ENCODE assay signal across 9 mouse cellular contexts in the genomic region with DNA sequence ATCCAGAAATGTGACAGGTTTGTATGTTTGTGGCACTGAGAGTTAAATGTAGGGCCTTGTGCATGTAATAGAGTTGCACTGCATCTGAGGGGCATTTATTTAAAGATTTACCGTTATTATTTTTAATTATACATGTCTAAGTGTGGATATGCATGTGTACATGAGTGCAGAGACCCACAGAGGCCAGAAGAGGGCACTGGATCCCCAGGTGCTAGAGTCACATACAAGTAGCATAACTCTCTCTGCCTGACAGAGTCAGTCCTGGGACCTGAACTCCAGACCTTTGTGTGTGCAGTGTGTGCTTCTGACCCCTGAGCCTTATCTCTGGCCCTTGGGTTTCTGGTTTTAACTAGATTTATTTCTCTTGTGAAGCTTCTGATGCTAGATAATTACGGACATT. TPM values are rescaled to one million over a fixed set of nuclear protein-coding genes. Genes with fewer than 3 reads are reported as not detected.
DNase-seq lines count a peak whose midpoint lies in the region; ATAC-seq and TF ChIP-seq lines count a peak whose summit lies in the region.
"Had no signal": no experiment of that assay in that cellular context is flagged by ENCODE, and none has a peak within 500 bp of the region (broad histone marks: within the 10 kb centered on the region; RNA-seq: fewer than 3 reads in every experiment).

No protein-coding gene starts in this region.

- H3K27ac ChIP-seq in kidney, postnatal 0 days: no peak overlapping the region
- H3K27ac ChIP-seq in liver, postnatal 0 days (ENCODE audit: low read depth): no peak overlapping the region
- H3K27ac ChIP-seq: kidney, embryonic 15.5 days had no signal

- no peaks in the 10 kb centered on the region for H3K27me3 ChIP-seq in kidney, postnatal 0 days (ENCODE audit: insufficient read depth, low read length)
- no peaks in the 10 kb centered on the region for H3K27me3 ChIP-seq in liver, postnatal 0 days (ENCODE audit: insufficient read depth, low read length)
- H3K27me3 ChIP-seq: kidney, embryonic 15.5 days had no signal

- TF ChIP-seq EP300 in liver, postnatal 0 days (IDR thresholded peaks at IDR 0.05; ENCODE audit: low read depth): no peak

- H3K4me3 ChIP-seq in kidney, postnatal 0 days (replicated peaks; ENCODE audit: low read depth, low read length): no peak overlapping the region
- H3K4me3 ChIP-seq in liver, postnatal 0 days (ENCODE audit: low read depth, low read length): no peak overlapping the region
- H3K4me3 ChIP-seq: kidney, embryonic 15.5 days had no signal

- no peaks in the 10 kb centered on the region for H3K9me3 ChIP-seq in kidney, postnatal 0 days (replicated peaks; ENCODE audit: low read length)
- H3K9me3 ChIP-seq in liver, postnatal 0 days (ENCODE audit: low read length): no peaks in the 10 kb centered on the region
- H3K9me3 ChIP-seq: kidney, embryonic 15.5 days had no signal

- H3K9ac ChIP-seq in kidney, postnatal 0 days (ENCODE audit: low read depth, low read length): no peak overlapping the region
- no peak overlapping the region for H3K9ac ChIP-seq in liver, postnatal 0 days (replicated peaks)
- H3K9ac ChIP-seq: kidney, embryonic 15.5 days had no signal

- TF ChIP-seq CTCF in kidney, postnatal 0 days (IDR thresholded peaks at IDR 0.05; ENCODE audit: low read depth): peak; percentile 61
- TF ChIP-seq CTCF in liver, postnatal 0 days (IDR thresholded peaks at IDR 0.05; ENCODE audit: low read depth): peak; percentile 72

- no peaks in the 10 kb centered on the region for H3K36me3 ChIP-seq in kidney, postnatal 0 days (ENCODE audit: insufficient read depth, low read length)
- H3K36me3 ChIP-seq in liver, postnatal 0 days (replicated peaks; ENCODE audit: insufficient read depth, low read length): peaks cover 16% of the 10 kb centered on the region
- H3K36me3 ChIP-seq: kidney, embryonic 15.5 days had no signal

- H3K4me2 ChIP-seq in kidney, postnatal 0 days (ENCODE audit: low read length): no peak overlapping the region
- no peak overlapping the region for H3K4me2 ChIP-seq in liver, postnatal 0 days (ENCODE audit: low read depth, low read length)
- H3K4me2 ChIP-seq: kidney, embryonic 15.5 days had no signal

- no peak for ATAC-seq in kidney, postnatal 0 days (replicated peaks; ENCODE audit: low FRiP score, low read depth)
- ATAC-seq in liver, postnatal 0 days: no peak

- H3K4me1 ChIP-seq in kidney, postnatal 0 days (replicated peaks; ENCODE audit: insufficient read depth, low read length): no peaks in the 10 kb centered on the region
- H3K4me1 ChIP-seq in liver, postnatal 0 days (ENCODE audit: insufficient read depth): no peaks in the 10 kb centered on the region
- H3K4me1 ChIP-seq: kidney, embryonic 15.5 days had no signal

- DNase-seq in kidney, postnatal 0 days (ENCODE audit: low spot score): peak; percentile 16
- no peak for DNase-seq in kidney, postnatal 4 days
- DNase-seq in CD4-positive, CD25-positive, alpha-beta regulatory T cell, adult 2 months (ENCODE audit: low read depth, low spot score): peak; percentile 52
- DNase-seq in ZHBTc4 (ENCODE audit: low read depth, low spot score): peak; percentile 67
- peak; percentile 38 for DNase-seq in liver, postnatal 0 days
- no peak for DNase-seq in cerebellum, adult 18-20 months
- no peak for DNase-seq in layer of hippocampus, adult 9-11 months
- DNase-seq in kidney, postnatal 25 days: no peak

- 80% methylated on average over 2 of the region's 2 CpGs for WGBS in kidney, postnatal 0 days
- 69% methylated on average over 2 of the region's 2 CpGs for WGBS in liver, postnatal 0 days (ENCODE audit: insufficient replicate concordance)

RNA-seq across cellular contexts. Expression of a gene that starts 14.8 kb away (rescaled TPM):
- polyA plus RNA-seq in kidney, postnatal 0 days (2015; fragmentation: Nextera tagmentation; extraction: Ambion mirVana): 6.1 and 6.8 TPM in 2 replicates
- polyA plus RNA-seq in liver, postnatal 0 days (2015; fragmentation: Nextera tagmentation; extraction: Ambion mirVana): 6.1 and 7.0 TPM in 2 replicates

RNA-seq across cellular contexts. Expression of a gene that starts 33.0 kb away (rescaled TPM):
- 17.0 and 17.4 TPM in 2 replicates for polyA plus RNA-seq in kidney, postnatal 0 days (2015; fragmentation: Nextera tagmentation; extraction: Ambion mirVana)
- polyA plus RNA-seq in liver, postnatal 0 days (2015; fragmentation: Nextera tagmentation; extraction: Ambion mirVana): 17.7 and 20.1 TPM in 2 replicates

RNA-seq across cellular contexts. Expression of a gene that starts 33.5 kb away (rescaled TPM):
- 18.6 and 19.7 TPM in 2 replicates for polyA plus RNA-seq in kidney, postnatal 0 days (2015; fragmentation: Nextera tagmentation; extraction: Ambion mirVana)
- 9.2 and 10.5 TPM in 2 replicates for polyA plus RNA-seq in liver, postnatal 0 days (2015; fragmentation: Nextera tagmentation; extraction: Ambion mirVana)

RNA-seq across cellular contexts. Expression of a gene that starts 33.6 kb away (rescaled TPM):
- polyA plus RNA-seq in kidney, postnatal 0 days (2015; fragmentation: Nextera tagmentation; extraction: Ambion mirVana): 257 TPM in 2 replicates
- 120 and 123 TPM in 2 replicates for polyA plus RNA-seq in liver, postnatal 0 days (2015; fragmentation: Nextera tagmentation; extraction: Ambion mirVana)

RNA-seq across cellular contexts. Expression of a gene that starts 46.4 kb away (rescaled TPM):
- polyA plus RNA-seq in kidney, postnatal 0 days (2015; fragmentation: Nextera tagmentation; extraction: Ambion mirVana): 87.2 and 89.1 TPM in 2 replicates
- polyA plus RNA-seq in liver, postnatal 0 days (2015; fragmentation: Nextera tagmentation; extraction: Ambion mirVana): 24.3 and 25.0 TPM in 2 replicates

Comparison
In these comparisons a context has a peak if more than half of its experiments do, and no peak if none do; other contexts are left out.
1. DNase-seq: peak in kidney, postnatal 0 days (single experiment), CD4-positive, CD25-positive, alpha-beta regulatory T cell, adult 2 months (single experiment), ZHBTc4 (single experiment) and liver, postnatal 0 days (single experiment); none in kidney, postnatal 4 days (0 of 2), cerebellum, adult 18-20 months (0 of 2), layer of hippocampus, adult 9-11 months (single experiment) and kidney, postnatal 25 days (0 of 2).